Mouse (Mus musculus) cerebellum, adult 8-10 months (tissue): Measurements from ENCODE around the gene Grtp1.
A peak's percentile ranks its signal among the peaks of the same experiment; 100 is the strongest.

Experiments used
- DNase-seq: peaks from one replicate; pipeline ENCODE4 v3.0.0; 2022

The Grtp1 gene

DNA sequence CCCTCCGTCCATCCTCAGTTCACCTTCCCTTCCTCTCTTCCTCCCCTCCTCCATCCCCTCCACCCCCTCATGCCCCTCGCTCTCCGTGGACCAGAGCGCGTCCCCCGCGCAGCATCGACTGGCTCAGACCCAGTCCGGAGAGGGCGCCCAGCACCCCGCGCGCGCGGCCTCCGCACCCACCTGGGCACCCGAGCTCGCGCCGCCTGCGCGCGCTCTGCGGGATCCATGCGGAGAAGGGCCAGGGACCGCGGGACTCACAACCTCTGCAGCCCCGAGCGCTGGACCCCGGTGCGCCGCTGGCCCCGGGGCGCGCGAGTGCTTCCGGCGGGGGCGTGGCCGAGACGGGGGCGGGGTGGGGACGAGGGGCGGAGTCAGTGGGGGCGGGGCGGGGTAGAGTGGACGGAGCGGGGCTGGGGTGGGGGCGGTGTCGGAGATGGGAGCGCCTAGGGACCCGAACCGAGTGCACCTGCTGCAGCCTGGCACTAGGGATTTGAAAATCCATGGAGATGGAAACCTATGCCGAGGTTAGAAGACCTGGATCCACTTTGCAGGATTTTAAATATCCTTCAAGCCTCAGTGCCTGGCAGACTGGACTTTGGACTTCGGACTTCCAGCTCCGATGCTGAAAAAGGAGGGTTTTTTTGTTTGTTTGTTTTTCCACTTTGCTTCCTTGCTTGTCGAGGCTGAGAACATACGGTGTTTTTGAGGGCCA is at the start of gene Grtp1:
Gene Grtp1, minus strand, starts transcription at position 320 of the 712 bp plus-strand sequence.
- no peak for DNase-seq

DNA sequence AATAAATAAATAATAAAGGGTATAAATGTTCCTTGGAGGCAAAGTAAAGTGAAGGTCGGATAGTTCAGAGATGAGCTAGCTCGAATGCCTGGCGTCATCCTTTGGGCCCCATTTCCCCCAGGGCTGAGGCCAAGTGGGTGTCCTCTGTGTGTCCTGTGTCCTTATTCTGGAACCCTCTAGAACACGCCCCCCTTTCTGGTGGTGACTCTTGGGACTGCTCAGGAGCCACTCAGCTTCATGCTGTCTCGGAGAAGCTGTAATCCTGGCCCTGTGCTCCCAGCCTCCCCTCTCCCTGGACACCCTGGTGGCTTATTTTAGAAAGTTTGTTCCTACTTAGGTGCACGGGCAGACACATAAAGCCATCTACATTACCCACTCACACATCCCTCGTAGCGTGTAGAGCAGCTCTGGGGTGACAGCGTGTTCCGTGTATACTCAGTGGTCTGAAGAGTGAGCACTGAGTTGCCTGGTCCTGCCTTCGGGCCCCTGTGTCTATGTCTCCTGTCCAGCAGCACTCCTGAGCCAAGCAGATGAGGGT is 44.0 kb upstream of the Grtp1 start:
- no peak for DNase-seq

DNA sequence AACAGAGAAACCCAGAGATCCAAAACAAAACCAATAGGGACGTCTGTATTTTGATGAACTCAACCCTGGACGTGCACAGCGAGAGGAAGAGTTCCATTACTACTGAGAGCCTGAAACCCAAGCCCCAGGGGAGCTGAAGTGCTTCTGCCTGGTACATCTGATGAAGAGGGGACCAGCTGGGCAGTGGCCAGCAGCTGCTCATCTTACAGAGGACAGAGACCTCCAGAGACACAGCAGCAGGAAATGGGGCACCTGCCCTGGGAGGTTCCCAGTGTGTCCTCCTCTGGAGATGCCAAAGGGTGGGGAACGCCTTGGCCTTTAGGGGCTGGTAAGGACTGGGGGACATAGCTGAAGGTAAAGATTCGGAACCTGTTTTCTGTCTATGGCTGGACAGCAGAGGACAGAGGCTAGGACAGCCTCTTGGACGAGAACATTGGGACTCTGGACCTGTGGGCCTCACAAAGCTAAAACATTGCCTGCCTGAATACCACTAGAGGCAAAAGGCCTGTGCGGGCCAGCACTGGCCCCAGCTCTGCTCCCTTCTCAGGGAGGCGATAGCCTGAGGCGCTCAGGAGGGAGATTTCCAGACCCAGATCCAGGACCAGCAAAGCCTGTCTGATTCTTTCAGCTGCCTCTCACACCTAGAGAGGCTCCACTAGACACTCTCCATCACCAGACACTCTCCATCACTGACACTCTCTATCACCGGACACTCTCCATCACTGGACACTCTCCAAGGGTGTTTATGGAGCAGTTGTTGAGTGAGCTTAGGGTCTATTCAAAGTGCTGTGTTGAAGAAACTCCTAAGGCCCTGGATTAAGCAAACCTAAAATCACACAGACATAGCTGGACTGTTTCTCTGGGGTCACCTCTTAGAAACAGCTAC is 42.8 kb upstream of the Grtp1 start:
- DNase-seq: no peak

DNA sequence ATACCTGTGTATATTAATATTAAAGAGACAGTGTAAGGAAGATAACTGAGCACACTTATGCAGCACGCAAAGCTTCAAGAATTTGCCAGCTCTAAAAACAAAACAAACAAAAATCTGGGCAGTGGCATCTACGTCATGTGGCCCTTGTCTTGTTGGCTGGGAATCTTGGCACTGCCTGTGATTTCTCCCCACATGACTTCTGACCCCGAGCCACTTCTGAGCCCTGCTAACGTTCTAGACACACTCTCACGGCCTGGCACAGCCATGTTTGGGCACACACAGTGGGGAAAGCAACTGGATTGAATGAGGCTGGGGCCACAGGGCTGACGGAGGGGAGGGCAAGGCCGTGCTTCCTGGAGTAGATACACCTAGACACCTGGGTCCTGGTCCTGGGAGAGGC is 40.3 kb upstream of the Grtp1 start:
- DNase-seq: no peak

DNA sequence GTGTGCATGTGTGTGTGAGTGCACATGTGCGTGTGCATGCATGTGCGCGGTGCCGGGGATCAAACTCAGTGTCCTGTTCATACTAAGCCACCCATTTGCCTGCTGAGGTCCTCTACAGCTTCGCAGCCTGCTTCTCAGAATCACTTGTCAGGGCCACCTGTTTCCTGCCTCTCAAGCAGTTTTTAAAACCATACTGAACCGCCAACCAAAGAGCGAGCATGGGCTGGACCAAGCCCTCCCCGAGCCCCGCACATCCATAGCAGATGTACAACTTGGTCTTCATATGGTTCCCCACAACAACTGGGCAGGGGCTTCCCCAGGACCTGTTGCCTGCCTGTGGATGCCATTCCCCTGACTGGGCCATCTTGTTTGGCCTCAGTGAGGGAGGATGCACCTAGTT is 39.6 kb upstream of the Grtp1 start:
- no peak for DNase-seq

DNA sequence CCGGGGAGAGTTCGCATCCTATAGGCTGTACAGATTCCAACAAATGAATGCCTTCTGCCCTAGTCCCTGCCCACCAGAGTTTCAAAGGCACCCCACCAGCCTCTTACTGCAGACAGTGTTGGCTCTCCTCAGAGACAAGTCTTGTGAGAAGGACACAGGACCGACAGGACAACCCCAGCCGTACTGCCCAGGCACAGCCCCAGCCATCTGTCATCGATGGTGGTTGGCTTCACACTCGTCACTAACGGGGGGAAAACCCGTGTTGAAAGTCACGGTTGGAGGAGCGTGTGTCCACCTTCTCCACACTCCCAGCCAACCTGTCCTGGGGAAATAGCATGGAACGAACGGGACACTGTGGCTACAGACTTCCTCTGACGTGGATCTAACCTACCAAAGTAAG is 34.4 kb upstream of the Grtp1 start:
- DNase-seq: no peak

DNA sequence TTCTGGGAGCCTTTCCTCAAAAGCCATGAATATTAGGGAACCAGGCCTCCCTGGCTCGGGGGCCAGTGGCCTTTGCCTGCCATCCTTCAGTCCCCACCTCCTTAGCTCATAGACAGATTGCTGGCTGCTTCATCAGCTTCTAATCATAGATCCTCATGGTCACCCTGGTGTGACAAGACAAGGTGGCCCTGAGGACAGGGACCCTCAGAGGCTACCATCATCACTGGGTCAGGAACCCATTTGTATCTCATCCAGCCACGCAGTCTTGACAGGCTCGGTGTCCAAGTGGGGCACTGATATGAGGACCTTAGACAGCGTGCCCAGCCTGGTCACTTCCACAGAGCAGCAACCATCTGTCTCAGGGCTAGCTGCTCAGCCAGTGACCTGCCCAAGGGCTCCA is 30.1 kb upstream of the Grtp1 start:
- no peak for DNase-seq

DNA sequence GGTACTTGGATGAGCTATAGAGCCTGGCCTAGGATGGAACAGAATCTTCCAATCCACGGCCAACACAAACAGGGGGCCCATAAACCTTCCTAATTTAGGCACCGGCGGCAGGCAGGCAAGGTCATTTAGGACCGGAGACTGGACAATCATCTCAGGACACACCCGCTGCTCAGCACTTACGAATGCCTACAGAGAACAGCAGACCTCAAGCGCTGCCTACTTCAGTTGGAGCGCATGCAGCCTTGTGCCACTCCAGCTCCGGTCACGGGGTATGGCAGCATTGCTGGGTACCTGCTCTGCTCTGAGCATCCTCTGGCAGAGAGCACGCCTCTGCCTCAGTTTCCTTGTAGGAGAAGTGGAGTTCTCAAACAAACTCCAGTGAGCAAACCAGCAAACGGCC is 29.4 kb upstream of the Grtp1 start:
- no peak for DNase-seq

DNA sequence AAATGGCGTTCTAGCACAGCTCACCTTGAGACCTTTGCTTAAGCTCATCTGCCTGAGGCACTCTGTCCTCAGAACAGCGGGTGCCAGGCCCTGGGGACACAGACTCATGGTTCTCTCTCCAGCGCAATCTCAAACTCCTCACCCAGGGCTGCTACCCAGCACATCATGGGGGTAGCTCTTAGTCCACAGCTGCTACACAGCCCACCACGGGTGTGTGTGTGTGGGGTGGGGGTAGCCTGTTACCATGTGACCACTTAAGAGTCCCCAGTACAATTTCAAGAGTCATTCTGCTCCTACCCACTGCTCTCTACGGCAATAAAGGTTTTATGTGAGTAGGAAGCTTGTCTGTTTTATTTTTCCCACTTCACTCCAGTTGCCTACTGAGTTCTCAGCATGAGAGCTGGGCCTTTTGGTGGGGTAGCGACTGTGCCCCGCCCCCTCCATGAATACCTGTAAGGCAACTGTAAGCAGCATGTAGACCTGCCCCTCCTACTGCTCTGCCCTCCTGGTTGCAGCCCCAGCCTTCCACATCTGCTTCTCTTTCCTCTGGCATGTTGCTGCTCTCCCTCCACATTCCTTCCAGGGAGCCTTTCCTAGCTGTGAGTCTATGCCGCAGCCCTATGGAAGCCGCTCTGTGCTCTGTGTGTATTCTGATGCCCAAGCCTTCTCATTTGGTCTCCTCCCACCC is 28.6 kb upstream of the Grtp1 start:
- DNase-seq: no peak

DNA sequence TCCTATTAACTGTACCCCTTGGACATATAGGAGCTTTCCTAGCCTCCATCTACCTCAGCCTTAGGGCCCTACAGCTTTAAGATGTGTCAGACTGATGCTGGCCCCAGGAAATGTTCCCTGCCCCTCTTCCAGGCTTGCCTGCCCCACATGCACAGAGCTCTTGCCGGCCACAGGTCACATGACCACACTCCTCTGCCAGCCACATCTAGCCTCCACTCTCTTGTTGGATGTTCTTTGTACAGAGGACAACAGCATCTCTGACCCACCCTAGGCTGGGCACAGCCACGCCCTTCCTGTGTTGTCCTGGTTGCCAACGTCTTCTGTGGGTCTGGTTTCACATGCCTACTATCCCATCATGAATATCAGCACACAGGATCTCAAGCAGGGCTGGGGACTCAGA is 26.8 kb upstream of the Grtp1 start:
- DNase-seq: no peak

DNA sequence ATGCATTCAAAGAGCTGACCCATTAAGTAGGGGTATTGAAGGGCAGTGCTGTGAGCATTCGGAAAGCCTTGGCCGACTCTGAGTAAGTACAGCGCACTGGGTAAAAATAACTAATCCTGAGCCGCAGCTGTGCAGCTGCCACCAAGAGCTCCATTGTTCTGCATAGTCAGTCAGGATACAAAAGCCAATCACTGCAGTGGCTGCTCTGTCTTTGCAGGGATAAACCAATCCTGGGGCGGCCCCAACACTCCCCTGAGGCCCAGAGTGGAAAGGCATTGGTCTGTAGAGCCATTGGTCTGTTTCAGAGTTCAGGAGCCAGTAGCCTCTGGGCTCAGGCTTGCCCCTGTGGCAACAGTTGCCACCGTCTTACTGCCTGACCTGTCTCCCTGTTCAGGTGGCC is 25.9 kb upstream of the Grtp1 start:
- DNase-seq: no peak

DNA sequence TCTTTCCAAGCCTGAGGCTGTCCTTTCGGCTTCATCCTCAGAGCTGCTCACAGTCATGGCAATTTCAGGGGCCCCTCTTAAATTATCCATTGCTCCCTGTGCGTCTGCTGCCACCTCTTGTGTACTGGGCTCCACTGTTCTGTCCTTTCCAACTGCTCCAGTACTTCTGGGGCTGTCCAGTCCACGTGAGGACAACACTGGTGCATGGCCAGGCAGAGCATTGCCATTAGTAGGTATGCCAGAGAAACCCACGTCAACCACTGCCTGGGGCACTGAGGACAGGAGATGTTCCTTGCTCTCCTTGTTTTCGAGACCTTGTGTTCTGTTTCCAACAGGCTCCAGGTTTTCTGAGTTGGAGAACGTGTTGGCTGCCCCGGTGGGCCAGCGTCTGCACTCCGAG is 24.0 kb upstream of the Grtp1 start:
- no peak for DNase-seq

DNA sequence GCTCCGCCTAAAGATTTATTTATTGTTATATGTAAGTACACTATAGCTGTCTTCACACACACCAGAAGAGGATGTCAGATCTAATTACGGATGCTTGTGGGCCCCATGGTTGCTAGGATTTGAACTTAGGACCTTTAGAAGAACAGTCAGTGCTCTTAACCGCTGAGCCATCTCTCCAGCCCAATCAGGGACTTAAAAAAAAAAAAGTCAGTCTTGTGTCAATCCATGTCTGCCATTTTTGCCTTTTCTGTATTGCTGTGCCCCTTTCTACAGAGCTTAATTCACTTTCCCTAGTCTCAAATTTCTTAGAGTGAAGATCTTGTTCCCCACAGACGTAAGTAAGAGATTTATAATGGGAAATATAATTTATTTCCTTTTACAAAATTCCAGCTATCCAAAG is 18.0 kb upstream of the Grtp1 start:
- DNase-seq: no peak

DNA sequence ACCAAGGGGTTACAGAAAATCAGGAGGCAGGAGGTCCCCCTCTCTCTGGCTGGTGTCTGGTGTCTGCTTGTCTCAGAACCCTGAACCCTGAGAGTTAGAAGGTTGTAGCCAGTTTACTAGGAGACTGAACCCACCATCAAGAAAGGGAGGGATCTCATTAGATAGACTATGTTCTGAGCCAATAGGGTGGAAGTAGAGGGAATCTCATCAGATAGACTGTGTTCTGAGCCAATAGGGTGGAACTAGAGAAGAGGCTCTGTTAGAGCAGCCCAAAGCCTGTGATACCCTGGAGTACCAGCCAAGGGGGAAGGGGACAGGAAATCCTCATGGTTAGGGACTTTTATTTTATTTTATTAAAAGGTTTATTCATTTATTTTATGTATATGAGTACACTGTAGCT is 17.6 kb upstream of the Grtp1 start:
- DNase-seq: no peak

DNA sequence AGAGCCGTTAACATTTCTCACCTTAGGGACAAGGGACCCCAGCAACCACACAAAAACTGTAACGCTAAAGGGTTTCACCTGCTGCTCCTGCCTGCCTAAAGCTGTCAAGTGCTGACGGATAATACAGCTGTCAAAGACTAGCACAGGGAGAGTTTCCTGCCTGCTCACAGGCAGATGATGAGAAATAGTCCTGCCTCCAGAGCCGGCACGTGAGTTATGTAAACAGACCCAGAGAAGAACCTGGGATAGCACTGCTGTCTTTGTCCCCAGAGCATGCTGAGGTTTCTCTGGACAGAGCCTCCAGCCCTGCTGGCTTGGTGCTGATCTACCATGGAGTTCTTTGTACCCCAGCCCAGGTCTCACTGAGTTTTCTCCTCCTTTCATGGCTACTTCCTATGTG is 16.7 kb upstream of the Grtp1 start:
- no peak for DNase-seq

DNA sequence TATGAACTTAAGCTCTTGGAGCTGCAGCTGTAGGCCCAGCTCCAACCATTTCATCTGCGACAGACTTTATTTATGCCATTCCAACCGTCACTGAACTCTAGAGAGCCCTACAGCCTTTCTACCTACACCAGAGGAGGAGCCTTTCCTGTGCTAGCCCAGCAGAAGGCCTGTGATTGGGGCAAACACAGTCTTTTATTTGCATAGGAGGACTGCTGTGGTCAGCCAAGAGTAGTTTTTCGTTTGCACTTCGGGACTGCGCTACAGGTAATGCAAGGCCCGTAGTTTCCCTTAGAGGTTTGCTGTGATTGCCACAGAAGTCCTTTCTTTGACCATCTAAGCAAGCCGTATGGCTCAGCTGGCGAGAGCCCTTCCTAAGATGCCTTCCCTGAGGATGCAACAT is 16.0 kb upstream of the Grtp1 start:
- DNase-seq: no peak

DNA sequence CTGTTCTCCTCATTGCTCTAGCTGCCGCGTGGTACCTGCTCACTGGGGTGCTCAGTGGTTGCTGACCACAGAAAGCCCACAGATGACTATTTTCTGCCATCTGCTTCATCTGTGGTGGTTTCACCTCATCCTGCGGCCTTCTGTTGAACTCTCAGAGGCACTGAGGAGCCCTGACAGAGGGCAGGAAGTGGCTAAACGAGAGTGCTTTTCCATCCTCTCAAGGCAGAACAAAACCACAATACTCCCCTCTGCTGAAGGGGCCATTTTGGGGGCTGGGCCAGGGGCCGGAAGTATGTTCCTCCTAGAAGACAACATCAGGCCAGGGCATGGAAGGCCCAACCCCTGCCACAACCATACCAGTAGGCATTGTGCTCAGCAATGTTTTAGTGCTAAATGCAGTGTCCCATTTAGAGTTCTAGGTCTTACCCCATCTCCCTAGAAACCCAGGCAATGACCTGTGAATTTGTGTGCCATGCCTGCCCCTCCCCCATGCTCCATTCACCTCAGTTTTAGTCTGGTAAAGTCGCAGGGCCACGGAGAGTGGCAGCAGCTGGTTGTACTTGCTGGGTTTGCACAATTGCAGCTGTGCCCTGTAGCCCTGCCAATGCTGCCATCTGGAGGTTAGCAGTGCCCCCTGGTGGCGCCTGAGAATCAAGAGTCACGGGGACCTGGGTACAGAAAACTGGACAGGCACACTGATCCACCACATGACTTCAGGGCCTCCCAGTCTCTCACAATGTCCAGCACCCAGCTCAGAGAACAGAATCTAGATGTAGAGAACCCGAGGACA is 13.3 kb upstream of the Grtp1 start:
- DNase-seq: peak; percentile 52

DNA sequence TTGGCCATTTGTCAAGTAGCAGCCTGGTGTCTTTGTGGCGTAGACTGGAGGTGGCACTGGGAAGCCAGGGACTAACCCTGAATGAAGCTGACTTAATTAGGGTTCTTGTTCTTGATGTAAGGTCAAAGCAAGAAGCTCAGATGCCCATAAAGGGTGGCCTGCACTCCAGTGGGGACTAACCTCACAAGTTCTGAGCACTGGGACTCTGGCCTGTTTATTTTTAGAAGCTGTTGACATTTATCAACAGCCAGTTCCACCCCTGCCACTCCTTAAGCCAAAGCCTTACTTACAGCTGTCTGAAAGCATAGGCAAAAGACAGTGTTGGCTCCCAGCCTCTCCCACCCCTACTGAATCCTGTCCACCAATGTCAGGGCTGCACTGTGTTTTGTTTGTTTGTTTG is 9.3 kb upstream of the Grtp1 start:
- no peak for DNase-seq

DNA sequence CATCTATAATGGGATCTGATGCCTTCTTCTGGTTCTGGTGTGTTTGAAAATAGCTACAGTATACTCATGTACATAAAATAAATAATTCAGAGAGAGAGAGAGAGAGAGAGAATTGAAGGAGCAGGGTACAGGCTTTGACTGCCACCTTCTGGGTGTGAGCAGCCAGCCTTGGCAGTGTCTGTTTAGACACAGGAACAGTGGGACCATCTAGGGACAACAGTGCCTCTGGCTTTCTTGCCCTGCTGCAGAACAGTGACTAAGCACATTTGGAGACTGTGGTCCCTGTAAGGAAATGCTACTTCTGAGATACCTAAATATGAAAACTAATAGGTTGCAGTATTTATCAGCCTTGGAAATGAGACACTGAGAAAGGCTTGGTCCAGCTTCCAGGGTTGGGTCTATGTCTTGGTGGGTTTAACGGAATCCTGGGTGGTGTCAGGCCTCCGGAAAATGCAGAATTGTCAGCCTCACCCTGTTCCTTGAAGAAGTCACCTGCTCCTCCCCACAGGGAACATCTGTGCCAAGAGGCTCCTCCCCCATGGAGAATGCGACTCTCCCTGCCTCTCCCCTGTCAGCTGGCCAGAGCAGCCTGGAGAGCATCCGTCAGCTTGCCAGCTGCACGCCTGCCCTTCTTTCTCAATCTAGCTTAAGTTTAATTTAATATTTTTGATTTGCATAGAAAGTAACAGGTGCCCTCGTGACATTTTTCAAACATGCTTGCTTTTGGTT is 8.4 kb upstream of the Grtp1 start:
- DNase-seq: no peak

DNA sequence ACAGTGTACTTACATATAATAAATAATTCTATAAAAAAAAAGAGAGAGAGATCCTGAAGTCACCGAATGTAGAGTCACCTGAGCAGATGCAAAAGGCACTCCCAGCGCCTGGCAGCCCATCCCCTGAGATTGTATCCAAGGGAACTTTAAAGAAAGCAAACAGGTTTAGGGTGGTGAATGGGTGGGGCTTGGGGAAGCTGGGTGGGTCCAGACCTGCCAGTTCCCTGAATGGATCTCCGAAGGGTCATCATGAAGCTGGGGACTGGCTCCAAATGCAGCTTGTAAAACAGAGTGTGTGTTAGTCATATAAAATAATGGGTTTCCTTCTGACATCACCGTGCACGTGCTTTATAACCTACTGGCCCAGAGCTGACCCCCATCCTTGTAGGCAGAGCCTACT is 5.9 kb upstream of the Grtp1 start:
- no peak for DNase-seq

DNA sequence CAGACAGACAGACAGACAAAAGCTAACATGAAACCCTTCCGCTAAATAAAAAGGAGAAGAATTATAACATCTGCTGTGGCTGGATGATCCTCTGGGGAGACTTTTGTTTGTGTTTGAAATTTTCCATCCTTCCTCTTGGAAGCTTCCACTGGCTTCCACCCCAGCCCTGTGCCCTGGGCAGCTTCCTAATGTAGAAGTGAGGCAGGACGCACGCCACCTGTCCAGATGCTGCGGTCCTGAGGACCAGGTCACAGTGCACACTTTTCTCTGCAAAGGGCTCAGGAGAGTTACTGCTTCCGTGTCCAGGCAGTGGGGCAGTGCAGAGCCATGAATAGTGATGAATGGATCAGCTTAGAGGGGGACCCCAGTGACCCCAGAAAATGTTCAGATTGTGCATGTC is 4.9 kb upstream of the Grtp1 start:
- no peak for DNase-seq
